Mouse (Mus musculus) ES-E14 (cell line): ENCODE measurements around the gene Nr1h4.

Experiments used
- CHD2 ChIP-seq: IDR thresholded peaks from 2 replicates; pipeline ENCODE4 v1.6.1; 2014; ENCODE audit warnings: mild to moderate bottlenecking, low read depth, low read length, inconsistent platforms
- HCFC1 ChIP-seq: IDR thresholded peaks from 2 replicates; pipeline ENCODE4 v1.6.1; 2012; ENCODE audit warnings: low read length, inconsistent platforms, borderline replicate concordance; ENCODE audit not compliant: insufficient read depth
- MAFK ChIP-seq: IDR thresholded peaks from 2 replicates; pipeline ENCODE4 v1.6.1; 2014; ENCODE audit warnings: mild to moderate bottlenecking, low read depth, low read length, inconsistent platforms; ENCODE audit not compliant: insufficient read depth
- ZC3H11A ChIP-seq: IDR thresholded peaks from 2 replicates; pipeline ENCODE4 v1.6.1; 2012; ENCODE audit warnings: low read depth, mild to moderate bottlenecking, inconsistent platforms, low read length, borderline replicate concordance
- ZNF384 ChIP-seq: IDR thresholded peaks from 2 replicates; pipeline ENCODE4 v1.6.1; 2012; ENCODE audit warnings: low read depth, low read length, inconsistent platforms

DNA sequence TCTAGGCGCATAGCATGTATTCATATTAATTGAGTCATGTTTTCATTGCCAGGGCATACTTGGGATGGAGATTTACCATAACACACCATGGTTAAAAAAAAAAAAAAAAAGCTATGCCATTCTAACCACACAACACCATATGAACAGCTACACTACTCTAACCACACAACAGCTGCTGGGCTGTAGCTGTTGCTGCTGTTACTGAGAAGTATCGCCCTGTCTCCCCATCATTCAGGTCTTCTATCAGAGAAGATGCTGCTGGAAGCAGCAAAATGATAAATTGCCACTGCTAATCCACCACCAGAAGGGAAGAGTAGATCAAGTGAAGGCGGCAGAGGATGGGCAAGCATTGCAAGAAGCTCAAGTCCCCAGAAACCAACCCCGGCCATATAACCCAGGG, 45.4 kb upstream of the Nr1h4 start:
- TF ChIP-seq ZC3H11A (no peak), HCFC1 (no peak), ZNF384 (no peak), MAFK (no peak), CHD2 (no peak)
